Mouse (Mus musculus) lung, adult 2 months (tissue): Measurements from ENCODE around the gene Parp2.

Experiments used
- CTCF ChIP-seq: fragments of 200-500 bp; IDR thresholded peaks from 2 replicates; pipeline ENCODE4 v1.5.1; 2011; ENCODE audit warnings: mild to moderate bottlenecking, low read length, control low read depth; ENCODE audit not compliant: insufficient read depth
- POLR2A ChIP-seq: fragments of 200-500 bp; IDR thresholded peaks from 2 replicates; pipeline ENCODE4 v1.6.1; 2011; ENCODE audit warnings: low read depth, mild to moderate bottlenecking, control low read depth, low read length, borderline replicate concordance; ENCODE audit errors: extremely low read depth

- TF ChIP-seq POLR2A (no peak), CTCF (no peak)
These were observed 11.2 kb upstream of the Parp2 start for GRCm38 (mm10) chr14:50796464-50796863.
